Mouse (Mus musculus) CD4-positive, CD25-positive, alpha-beta regulatory T cell, adult 4 months (primary cell): Measurements from ENCODE around the gene Hoxb4. TPM values are rescaled to one million over a fixed set of nuclear protein-coding genes. Genes with fewer than 3 reads are reported as not detected.
A peak's percentile ranks its signal among the peaks of the same experiment; 100 is the strongest.

Experiments used
- ATAC-seq: one replicate; pipeline ENCODE4 v1.8.0; 2017
- polyA plus RNA-seq, 2 experiments: library from polyadenylated mRNA; unstranded; fragments of 100-300 nt; shearing (Covaris generic); gene quantifications; one replicate each; pipeline ENCODE4 v1.2.1; 2017

The Hoxb4 gene
- polyA plus RNA-seq, 2 experiments from 2014 or later: 1.9 to 2.5 TPM

- peak; percentile 9 for ATAC-seq
Observed at GRCm38 (mm10) chr11:96314671-96315343, 3.3 kb upstream of the Hoxb4 start.

GRCm38 (mm10) chr11:96315344-96315681, 2.8 kb upstream of the Hoxb4 start:
- no peak for ATAC-seq

- ATAC-seq: no peak
Observed at GRCm38 (mm10) chr11:96316696-96317607, 1.1 kb upstream of the Hoxb4 start.

- ATAC-seq: peak; percentile 80
Observed at GRCm38 (mm10) chr11:96318368-96319070, 452 bp downstream of the Hoxb4 start.

- ATAC-seq: no peak
Observed at GRCm38 (mm10) chr11:96319071-96319902, 1.2 kb downstream of the Hoxb4 start.

- ATAC-seq: no peak
Observed at GRCm38 (mm10) chr11:96319910-96320309, 1.8 kb downstream of the Hoxb4 start.

GRCm38 (mm10) chr11:96320688-96321087, 2.6 kb downstream of the Hoxb4 start:
- no peak for ATAC-seq

GRCm38 (mm10) chr11:96321846-96322245, 3.8 kb downstream of the Hoxb4 start:
- no peak for ATAC-seq

GRCm38 (mm10) chr11:96322738-96323137, 4.7 kb downstream of the Hoxb4 start:
- ATAC-seq: no peak

- no peak for ATAC-seq
Observed at GRCm38 (mm10) chr11:96323154-96323553, 5.1 kb downstream of the Hoxb4 start, which contains the start of gene Hoxb3. TSS of gene Hoxb3 (plus strand) at chr11:96323326.

- ATAC-seq: no peak
Observed at GRCm38 (mm10) chr11:96324125-96324524, 6.1 kb downstream of the Hoxb4 start.

GRCm38 (mm10) chr11:96324965-96325364, 6.9 kb downstream of the Hoxb4 start:
- no peak for ATAC-seq

GRCm38 (mm10) chr11:96325747-96326212, 7.7 kb downstream of the Hoxb4 start:
- ATAC-seq: no peak

- ATAC-seq: no peak
Observed at GRCm38 (mm10) chr11:96326705-96327104, 8.6 kb downstream of the Hoxb4 start.

GRCm38 (mm10) chr11:96327122-96327521, 9.1 kb downstream of the Hoxb4 start:
- no peak for ATAC-seq

GRCm38 (mm10) chr11:96327750-96328149, 9.7 kb downstream of the Hoxb4 start:
- ATAC-seq: no peak

GRCm38 (mm10) chr11:96328605-96329004, 10.5 kb downstream of the Hoxb4 start:
- ATAC-seq: no peak

GRCm38 (mm10) chr11:96332105-96332504, 14.0 kb downstream of the Hoxb4 start:
- no peak for ATAC-seq

- no peak for ATAC-seq
Observed at GRCm38 (mm10) chr11:96332618-96333032, 14.6 kb downstream of the Hoxb4 start.

GRCm38 (mm10) chr11:96333241-96334001, 15.4 kb downstream of the Hoxb4 start:
- no peak for ATAC-seq

GRCm38 (mm10) chr11:96334002-96334364, 15.9 kb downstream of the Hoxb4 start:
- no peak for ATAC-seq
